Mouse (Mus musculus) hindbrain, embryonic 13.5 days (tissue): Measurements from ENCODE around the gene C5ar1. TPM values are rescaled to one million over a fixed set of nuclear protein-coding genes. Genes with fewer than 3 reads are reported as not detected.

Experiments
- ATAC-seq: fragments of 200-750 bp; cut with Nextera tagmentation; 2 replicates; pipeline ENCODE4 v1.8.0; 2017; ENCODE audit warnings: moderate TSS enrichment; ENCODE audit not compliant: low FRiP score
- H3K27ac ChIP-seq: fragments of 300-500 bp; sonication (generic); 2 replicates; pipeline ENCODE4 v1.5.1; 2015; ENCODE audit warnings: inconsistent platforms, mild to moderate bottlenecking, moderate library complexity
- H3K27me3 ChIP-seq: fragments of 300-500 bp; sonication (generic); 2 replicates; pipeline ENCODE4 v1.6.1; 2015; ENCODE audit warnings: mild to moderate bottlenecking, inconsistent platforms
- H3K36me3 ChIP-seq: fragments of 300-500 bp; sonication (generic); 2 replicates; pipeline ENCODE4 v1.6.1; 2015; ENCODE audit warnings: mild to moderate bottlenecking, inconsistent platforms
- H3K4me1 ChIP-seq: fragments of 300-500 bp; sonication (generic); replicated peaks from 2 replicates; pipeline ENCODE4 v1.6.1; 2015; ENCODE audit warnings: inconsistent platforms
- H3K4me2 ChIP-seq: fragments of 300-500 bp; sonication (generic); 2 replicates; pipeline ENCODE4 v1.6.1; 2015; ENCODE audit warnings: inconsistent platforms, mild to moderate bottlenecking, moderate library complexity
- H3K4me3 ChIP-seq: fragments of 300-500 bp; sonication (generic); 2 replicates; pipeline ENCODE4 v1.5.1; 2015; ENCODE audit warnings: mild to moderate bottlenecking, inconsistent platforms
- H3K9ac ChIP-seq: fragments of 300-500 bp; sonication (generic); 2 replicates; pipeline ENCODE4 v1.6.1; 2015; ENCODE audit warnings: mild to moderate bottlenecking, inconsistent platforms
- H3K9me3 ChIP-seq: fragments of 300-500 bp; sonication (generic); 2 replicates; pipeline ENCODE4 v1.6.1; 2016; ENCODE audit warnings: inconsistent platforms
- WGBS: fragments of 180-500 bp; shearing (Covaris S2); methylation state at CpG from one replicate; pipeline ENCODE4 v1.1.7; 2015; 5-methylcytosine and 5-hydroxymethylcytosine counted together
- polyA plus RNA-seq: library from polyadenylated mRNA; unstranded; fragments of >200 nt; fragmentation: Nextera tagmentation; extraction: Ambion mirVana; gene quantifications from 2 replicates; pipeline ENCODE4 v1.2.1, GENCODE M21; 2015

The C5ar1 gene
- polyA plus RNA-seq, 1 experiment from 2014 or later: 1.7 TPM

DNA sequence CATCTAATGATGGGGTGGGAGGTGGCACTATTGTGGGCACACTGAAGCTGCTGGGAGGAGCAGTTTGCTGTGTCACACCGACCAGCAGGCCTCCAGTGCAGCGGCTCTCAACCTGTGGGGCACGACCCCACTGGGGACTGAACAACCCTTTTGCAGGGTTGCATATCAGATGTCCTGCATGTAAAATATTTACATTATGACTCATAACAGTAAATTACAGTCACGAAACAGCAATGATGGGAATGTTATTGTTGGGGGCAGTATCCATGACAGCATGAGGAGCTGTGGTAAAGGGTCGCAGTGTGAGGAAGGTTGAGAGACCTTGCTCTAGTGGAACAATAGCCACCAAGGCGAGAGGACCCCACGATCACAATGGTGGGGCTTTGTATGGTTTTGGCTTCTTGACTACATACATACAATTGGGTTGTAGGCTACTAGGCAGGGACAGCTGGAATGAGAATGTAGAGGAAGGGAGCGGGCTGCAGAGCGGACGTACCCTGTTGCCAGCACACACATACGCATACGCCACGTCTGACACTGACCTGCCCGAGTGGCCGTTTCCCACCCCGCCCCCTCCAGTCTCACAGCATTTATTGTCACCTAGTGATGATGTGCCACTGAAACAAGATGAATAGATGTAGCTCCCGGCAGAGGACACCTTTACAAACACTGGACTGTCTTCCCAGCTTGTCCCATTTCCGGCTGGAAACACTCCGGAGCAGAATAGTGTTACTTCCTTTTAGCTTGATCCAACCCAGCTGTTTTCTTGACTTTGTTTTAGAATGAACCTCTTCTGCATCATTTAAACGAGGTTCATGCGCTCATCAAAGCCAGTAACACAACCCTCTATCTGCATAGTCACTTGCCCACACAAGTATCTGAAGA lies 50.3 kb downstream of the C5ar1 start:
- H3K27me3 ChIP-seq: no peaks in the 10 kb centered on the region
- no peak overlapping the region for H3K27ac ChIP-seq
- H3K36me3 ChIP-seq: peaks cover 91% of the 10 kb centered on the region
- H3K9ac ChIP-seq: no peak overlapping the region
- H3K4me3 ChIP-seq: no peak overlapping the region
- no peak overlapping the region for H3K4me2 ChIP-seq
- ATAC-seq: no peak
- no peaks in the 10 kb centered on the region for H3K9me3 ChIP-seq
- WGBS: 91% methylated on average over 21 of the region's 21 CpGs
- no peaks in the 10 kb centered on the region for H3K4me1 ChIP-seq

DNA sequence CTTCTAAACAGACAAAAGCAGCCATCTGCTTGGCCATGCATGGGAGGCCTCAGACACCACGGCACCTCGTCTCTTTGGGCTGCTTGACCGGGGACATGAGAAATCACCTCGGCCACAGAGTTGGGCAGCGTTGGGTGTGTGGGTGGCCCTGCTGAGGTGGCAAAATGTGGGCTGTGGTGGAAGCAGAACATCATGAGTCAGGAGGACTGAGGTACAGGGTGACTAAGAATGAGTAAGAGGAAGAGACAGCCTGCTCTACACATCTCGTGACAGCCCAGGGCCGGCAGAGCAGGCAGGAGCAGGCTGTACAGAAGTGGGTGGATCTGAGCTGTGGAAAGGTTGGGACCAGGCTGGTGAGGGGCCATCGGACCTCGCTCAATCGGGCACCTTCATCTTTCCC lies 51.8 kb downstream of the C5ar1 start:
- no peak for ATAC-seq
- WGBS: 87% methylated on average over 10 of the region's 10 CpGs
- peaks cover 91% of the 10 kb centered on the region for H3K36me3 ChIP-seq

GRCm38 (mm10) chr7:16207076-16207475 lies 52.3 kb downstream of the C5ar1 start:
- Histone ChIP-seq H3K27ac (no peak overlapping the region), H3K27me3 (no peaks in the 10 kb centered on the region), H3K9me3 (no peaks in the 10 kb centered on the region), H3K36me3 (peaks cover 93% of the 10 kb centered on the region), H3K4me3 (no peak overlapping the region), H3K4me1 (no peaks in the 10 kb centered on the region), H3K9ac (no peak overlapping the region), H3K4me2 (no peak overlapping the region)
- no peak for ATAC-seq
- WGBS: 86% methylated on average over 7 of the region's 7 CpGs

More for the DNA sequence above, 51.8 kb downstream of the C5ar1 start:
- Histone ChIP-seq H3K27me3 (no peaks in the 10 kb centered on the region), H3K4me1 (no peaks in the 10 kb centered on the region), H3K4me3 (no peak overlapping the region), H3K4me2 (no peak overlapping the region), H3K9ac (peak overlapping the region; percentile 39; the same call in 1 of the 2 replicates), H3K27ac (no peak overlapping the region), H3K9me3 (no peaks in the 10 kb centered on the region)

DNA sequence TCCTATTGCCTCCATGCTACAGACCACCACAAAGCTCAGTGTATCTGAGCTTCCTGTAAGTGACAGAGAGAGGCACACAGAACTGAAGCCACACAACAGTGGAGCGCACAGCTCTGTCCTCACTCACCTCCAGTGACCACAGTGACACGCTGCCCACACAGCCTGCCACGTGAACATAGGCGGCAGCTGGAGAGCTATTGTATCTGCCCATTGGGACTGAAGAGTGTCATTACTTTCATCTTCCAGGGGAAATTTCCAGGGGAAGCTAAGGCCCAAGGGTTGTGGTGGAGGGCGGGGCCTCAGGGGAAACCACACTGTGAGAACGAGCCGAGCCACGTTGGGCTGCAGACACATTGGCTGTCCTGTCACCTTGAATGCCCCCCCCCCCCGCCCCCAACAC lies 54.5 kb downstream of the C5ar1 start:
- Histone ChIP-seq H3K27me3 (no peaks in the 10 kb centered on the region), H3K4me3 (no peak overlapping the region), H3K9ac (no peak overlapping the region), H3K4me2 (no peak overlapping the region), H3K36me3 (peaks cover 93% of the 10 kb centered on the region), H3K9me3 (no peaks in the 10 kb centered on the region), H3K27ac (no peak overlapping the region), H3K4me1 (no peaks in the 10 kb centered on the region)
- ATAC-seq: no peak
- 83% methylated on average over 9 of the region's 9 CpGs for WGBS

- Histone ChIP-seq H3K9ac (no peak overlapping the region), H3K27me3 (no peaks in the 10 kb centered on the region), H3K27ac (no peak overlapping the region), H3K4me2 (no peak overlapping the region), H3K36me3 (peaks cover 93% of the 10 kb centered on the region), H3K4me1 (no peaks in the 10 kb centered on the region), H3K9me3 (no peaks in the 10 kb centered on the region), H3K4me3 (no peak overlapping the region)
- no peak for ATAC-seq
- WGBS: 95% methylated on average over 13 of the region's 13 CpGs
These were observed 55.8 kb downstream of the C5ar1 start for GRCm38 (mm10) chr7:16203505-16203903.

DNA sequence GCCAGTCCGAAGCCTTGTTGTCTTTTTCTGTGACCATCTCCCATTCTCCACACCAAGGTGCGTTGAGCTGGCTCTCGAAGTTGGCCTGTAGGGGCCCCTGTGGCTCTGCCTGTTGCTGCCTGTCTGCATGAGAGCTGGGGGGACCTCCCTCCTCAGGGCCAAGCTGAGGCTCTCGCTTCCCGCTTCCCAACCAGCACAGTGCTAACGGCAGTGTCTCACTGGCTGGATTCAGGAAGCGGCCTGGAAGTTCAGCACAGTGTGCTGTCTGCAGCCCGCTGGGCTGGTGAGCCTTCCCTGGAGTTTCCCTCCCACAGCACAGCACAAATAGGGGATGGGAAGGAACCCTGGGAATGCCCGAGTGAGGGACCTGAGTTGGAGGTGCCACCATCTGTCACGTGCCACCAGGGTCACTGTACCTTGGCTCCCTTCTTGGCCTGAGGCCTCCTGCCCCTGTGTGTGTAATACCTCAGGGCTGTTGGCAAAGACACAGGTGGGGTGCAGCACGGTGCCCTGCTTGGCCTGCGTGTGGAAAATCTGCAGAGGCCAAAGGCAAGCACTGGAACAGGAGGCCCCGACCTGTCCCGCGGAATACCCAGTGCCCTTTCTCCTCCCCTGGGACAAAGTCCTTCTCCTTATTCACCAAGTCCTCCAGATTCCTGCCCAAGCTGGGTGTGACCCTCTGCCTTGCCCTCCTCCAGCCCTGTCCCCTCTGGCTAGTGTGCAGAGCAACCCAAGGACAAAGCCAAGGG lies 56.4 kb downstream of the C5ar1 start:
- no peaks in the 10 kb centered on the region for H3K9me3 ChIP-seq
- no peaks in the 10 kb centered on the region for H3K4me1 ChIP-seq
- no peak overlapping the region for H3K4me2 ChIP-seq
- WGBS: 85% methylated on average over 15 of the region's 15 CpGs
- no peak overlapping the region for H3K9ac ChIP-seq
- no peak for ATAC-seq
- H3K36me3 ChIP-seq: peaks cover 96% of the 10 kb centered on the region
- H3K27ac ChIP-seq: no peak overlapping the region
- no peaks in the 10 kb centered on the region for H3K27me3 ChIP-seq
- H3K4me3 ChIP-seq: no peak overlapping the region

DNA sequence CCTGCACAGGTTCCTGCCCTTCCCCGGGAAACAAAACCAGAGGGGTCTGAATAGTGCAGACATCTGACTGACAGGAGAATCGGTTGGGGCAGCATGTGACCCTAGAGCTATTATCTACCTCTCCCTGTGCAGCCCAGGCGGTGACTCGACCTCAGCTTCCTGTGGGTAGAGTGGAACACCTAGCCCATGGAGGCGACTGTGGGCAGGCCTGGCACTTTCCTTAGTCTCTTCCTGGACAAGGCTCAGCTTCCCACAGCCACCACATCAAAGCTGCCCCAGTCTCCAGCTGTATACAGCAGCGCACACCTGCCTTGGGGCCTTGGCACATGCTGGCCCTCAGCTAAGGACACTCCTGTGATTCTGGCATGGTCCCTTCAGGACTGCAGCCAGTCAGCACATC lies 58.2 kb downstream of the C5ar1 start:
- Histone ChIP-seq H3K9me3 (no peaks in the 10 kb centered on the region), H3K9ac (no peak overlapping the region), H3K4me3 (no peak overlapping the region), H3K4me1 (no peaks in the 10 kb centered on the region), H3K4me2 (no peak overlapping the region), H3K27ac (no peak overlapping the region), H3K27me3 (no peaks in the 10 kb centered on the region), H3K36me3 (peaks cover 99% of the 10 kb centered on the region)
- 88% methylated on average over 6 of the region's 6 CpGs for WGBS
- ATAC-seq: no peak

GRCm38 (mm10) chr7:16198540-16198939 lies 60.8 kb downstream of the C5ar1 start:
- no peak overlapping the region for H3K27ac ChIP-seq
- peaks cover 84% of the 10 kb centered on the region for H3K36me3 ChIP-seq
- H3K9ac ChIP-seq: no peak overlapping the region
- WGBS: 91% methylated on average over 11 of the region's 11 CpGs
- no peak for ATAC-seq
- no peak overlapping the region for H3K4me2 ChIP-seq
- no peak overlapping the region for H3K4me3 ChIP-seq
- H3K9me3 ChIP-seq: no peaks in the 10 kb centered on the region
- no peaks in the 10 kb centered on the region for H3K4me1 ChIP-seq
- H3K27me3 ChIP-seq: no peaks in the 10 kb centered on the region

GRCm38 (mm10) chr7:16197166-16197565 lies 62.2 kb downstream of the C5ar1 start:
- H3K9me3 ChIP-seq: no peaks in the 10 kb centered on the region
- H3K27ac ChIP-seq: no peak overlapping the region
- ATAC-seq: no peak
- H3K9ac ChIP-seq: no peak overlapping the region
- H3K36me3 ChIP-seq: peaks cover 70% of the 10 kb centered on the region
- no peak overlapping the region for H3K4me2 ChIP-seq
- no peaks in the 10 kb centered on the region for H3K27me3 ChIP-seq
- 0 out of 2 replicates have a peak, but pooled peaks cover 2% of the 10 kb centered on the region for H3K4me1 ChIP-seq
- WGBS: 81% methylated on average over 5 of the region's 5 CpGs
- no peak overlapping the region for H3K4me3 ChIP-seq

Other genes starting within 250 kb of the C5ar1 start
- 8.2 and 8.4 TPM in 2 replicates for gene Bicra, start 211.6 kb downstream of the C5ar1 start, polyA plus RNA-seq
- 0.09 TPM in 2 replicates for gene Zfp541, start 197.7 kb downstream of the C5ar1 start, polyA plus RNA-seq
- gene Napa, start 161.1 kb downstream of the C5ar1 start, polyA plus RNA-seq: 212 and 237 TPM in 2 replicates
- gene Kptn, start 139.6 kb downstream of the C5ar1 start, polyA plus RNA-seq: 37.3 and 42.2 TPM in 2 replicates
- gene Slc8a2, start 129.7 kb downstream of the C5ar1 start, polyA plus RNA-seq: 0.96 and 1.1 TPM in 2 replicates
- 147 and 160 TPM in 2 replicates for gene Meis3, start 84.5 kb downstream of the C5ar1 start, polyA plus RNA-seq
- gene Dhx34, start 37.5 kb downstream of the C5ar1 start, polyA plus RNA-seq: 13.5 and 13.8 TPM in 2 replicates
- gene C5ar2, start 15.4 kb downstream of the C5ar1 start, polyA plus RNA-seq: 0.08 and 0.14 TPM in 2 replicates
- gene Inafm1, start 14.1 kb upstream of the C5ar1 start, polyA plus RNA-seq: 33.4 and 33.8 TPM in 2 replicates
- 23.9 and 27.9 TPM in 2 replicates for gene Ccdc9, start 27.3 kb upstream of the C5ar1 start, polyA plus RNA-seq
- 24.0 and 24.2 TPM in 2 replicates for gene Bbc3, start 48.9 kb upstream of the C5ar1 start, polyA plus RNA-seq
- 259 and 260 TPM in 2 replicates for gene Sae1, start 128.3 kb upstream of the C5ar1 start, polyA plus RNA-seq
- gene Zc3h4, start 141.4 kb upstream of the C5ar1 start, polyA plus RNA-seq: 17.4 and 18.6 TPM in 2 replicates
- gene Tmem160, start 193.2 kb upstream of the C5ar1 start, polyA plus RNA-seq: 55.9 and 60.8 TPM in 2 replicates
- 2.3 and 2.5 TPM in 2 replicates for gene Npas1, start 218.2 kb upstream of the C5ar1 start, polyA plus RNA-seq